Mouse (Mus musculus): Measurements from ENCODE around the gene Ptprd. TPM values are rescaled to one million over a fixed set of nuclear protein-coding genes. Genes with fewer than 3 reads are reported as not detected.

Gene Ptprd
- polyA plus RNA-seq, 1 experiment = 0.15 TPM

- TF ChIP-seq CTCF (IDR thresholded peaks at IDR 0.05; ENCODE audit: extremely low read depth, insufficient read depth, insufficient read length, insufficient replicate concordance) = no peak
- no peak for TF ChIP-seq POLR2A (IDR thresholded peaks at IDR 0.05; ENCODE audit: low read depth, low read length)
Observed at GRCm38 (mm10) chr4:77124852-77125251, 1086.9 kb downstream of the Ptprd start.

DNA sequence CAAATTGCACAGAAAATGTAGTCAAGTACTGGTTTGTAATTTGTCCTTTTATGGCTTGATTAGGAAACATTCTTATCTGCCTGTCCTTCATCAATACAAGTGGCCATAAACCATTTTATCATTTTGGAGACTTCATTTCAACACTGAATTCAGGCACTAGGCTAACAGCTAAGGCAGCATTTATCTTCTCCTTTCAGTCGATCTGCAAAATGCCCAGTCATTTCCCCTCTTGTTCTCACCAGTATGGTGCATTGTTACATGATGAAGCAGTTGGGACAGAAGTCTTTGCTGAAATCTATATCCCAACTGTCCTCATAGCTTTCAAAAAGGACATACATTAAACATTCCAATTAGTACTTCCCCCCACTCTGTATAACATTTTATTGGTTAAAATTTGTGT, 1100.9 kb downstream of the Ptprd start:
- Histone ChIP-seq H3K36me3 (ENCODE audit: control insufficient read depth, insufficient read depth, low read length) (no peaks in the 10 kb centered on the region), H3K4me3 (ENCODE audit: extremely low read depth, insufficient read depth, insufficient read length) (no peak overlapping the region), H3K4me1 (ENCODE audit: control insufficient read depth, insufficient read depth, insufficient read length) (no peaks in the 10 kb centered on the region), H3K27ac (ENCODE audit: insufficient read depth, low read length) (no peak overlapping the region), H3K27me3 (ENCODE audit: control insufficient read depth, insufficient read depth, low read length) (no peaks in the 10 kb centered on the region)
- no peak for TF ChIP-seq POLR2A (IDR thresholded peaks at IDR 0.05; ENCODE audit: low read depth, low read length)
- TF ChIP-seq CTCF (IDR thresholded peaks at IDR 0.05; ENCODE audit: extremely low read depth, insufficient read depth, insufficient read length, insufficient replicate concordance) = no peak
- WGBS = 13% methylated on average over 1 of the region's 1 CpGs
- no peak for DNase-seq (ENCODE audit: low read depth in 1 of 2, low spot score in 2 of 2)

More at GRCm38 (mm10) chr4:77124852-77125251, 1086.9 kb downstream of the Ptprd start:
- Histone ChIP-seq H3K27me3 (ENCODE audit: control insufficient read depth, insufficient read depth, low read length) (no peaks in the 10 kb centered on the region), H3K4me3 (ENCODE audit: extremely low read depth, insufficient read depth, insufficient read length) (no peak overlapping the region), H3K36me3 (ENCODE audit: control insufficient read depth, insufficient read depth, low read length) (no peaks in the 10 kb centered on the region), H3K4me1 (ENCODE audit: control insufficient read depth, insufficient read depth, insufficient read length) (no peaks in the 10 kb centered on the region), H3K27ac (ENCODE audit: insufficient read depth, low read length) (no peak overlapping the region)
- no peak for DNase-seq (ENCODE audit: low read depth in 1 of 2, low spot score in 2 of 2)
- 19% methylated on average over 2 of the region's 2 CpGs for WGBS

DNA sequence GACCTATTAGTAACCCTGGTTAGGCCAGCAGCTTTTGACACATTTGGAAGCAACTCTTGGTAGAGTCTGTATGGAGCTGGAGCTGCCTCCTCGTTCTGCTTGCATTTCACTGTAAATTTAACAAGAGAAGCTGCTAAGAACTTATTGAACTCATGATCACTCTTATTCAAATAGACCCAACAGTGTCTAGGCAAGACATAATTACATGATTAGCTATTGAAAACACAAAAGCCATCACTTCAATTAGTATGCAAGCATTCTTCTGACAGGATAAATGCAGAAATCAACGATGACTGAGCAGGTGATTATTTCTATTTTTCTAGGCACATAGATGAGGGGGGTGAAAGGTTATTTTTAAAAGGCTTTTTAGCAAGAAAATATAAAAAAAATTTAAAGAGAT, 1104.5 kb downstream of the Ptprd start:
- no peak overlapping the region for H3K27ac ChIP-seq (ENCODE audit: insufficient read depth, low read length)
- H3K27me3 ChIP-seq (ENCODE audit: control insufficient read depth, insufficient read depth, low read length) = no peaks in the 10 kb centered on the region
- no peak for TF ChIP-seq POLR2A (IDR thresholded peaks at IDR 0.05; ENCODE audit: low read depth, low read length)
- no peak for TF ChIP-seq CTCF (IDR thresholded peaks at IDR 0.05; ENCODE audit: extremely low read depth, insufficient read depth, insufficient read length, insufficient replicate concordance)
- no peak overlapping the region for H3K4me3 ChIP-seq (ENCODE audit: extremely low read depth, insufficient read depth, insufficient read length)
- 95% methylated on average over 2 of the region's 2 CpGs for WGBS
- H3K4me1 ChIP-seq (ENCODE audit: control insufficient read depth, insufficient read depth, insufficient read length) = no peaks in the 10 kb centered on the region
- no peak for DNase-seq (ENCODE audit: low read depth in 1 of 2, low spot score in 2 of 2)
- H3K36me3 ChIP-seq (ENCODE audit: control insufficient read depth, insufficient read depth, low read length) = no peaks in the 10 kb centered on the region

DNA sequence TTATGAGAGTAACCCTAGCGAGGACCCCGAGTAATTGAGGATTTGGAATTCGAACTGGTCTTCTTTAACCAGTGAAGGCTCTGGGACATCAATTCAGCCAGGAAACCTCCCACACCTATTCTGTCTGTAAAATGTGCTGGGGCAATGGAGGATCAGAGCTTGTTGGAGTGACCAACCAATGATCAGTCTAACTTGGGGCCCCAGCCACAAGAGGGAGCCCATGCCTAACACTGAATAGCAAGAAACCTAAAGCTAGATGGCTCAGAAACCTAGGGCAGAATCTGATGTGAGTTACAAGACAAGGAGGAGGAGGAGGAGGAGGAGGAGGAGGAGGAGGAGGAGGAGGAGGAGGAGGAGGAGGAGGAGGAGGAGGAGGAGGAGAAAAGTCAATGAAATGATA, 1128.6 kb downstream of the Ptprd start:
- Histone ChIP-seq H3K4me1 (ENCODE audit: control insufficient read depth, insufficient read depth, insufficient read length) (no peaks in the 10 kb centered on the region), H3K27me3 (ENCODE audit: control insufficient read depth, insufficient read depth, low read length) (no peaks in the 10 kb centered on the region), H3K4me3 (ENCODE audit: extremely low read depth, insufficient read depth, insufficient read length) (no peak overlapping the region), H3K27ac (ENCODE audit: insufficient read depth, low read length) (no peak overlapping the region), H3K36me3 (ENCODE audit: control insufficient read depth, insufficient read depth, low read length) (no peaks in the 10 kb centered on the region)
- DNase-seq (ENCODE audit: low read depth in 1 of 2, low spot score in 2 of 2) = no peak
- TF ChIP-seq CTCF (IDR thresholded peaks at IDR 0.05; ENCODE audit: extremely low read depth, insufficient read depth, insufficient read length, insufficient replicate concordance) (no peak), POLR2A (IDR thresholded peaks at IDR 0.05; ENCODE audit: low read depth, low read length) (no peak)
- 53% methylated on average over 3 of the region's 3 CpGs for WGBS

GRCm38 (mm10) chr4:77077607-77078006, 1134.2 kb downstream of the Ptprd start:
- no peaks in the 10 kb centered on the region for H3K36me3 ChIP-seq (ENCODE audit: control insufficient read depth, insufficient read depth, low read length)
- TF ChIP-seq CTCF (IDR thresholded peaks at IDR 0.05; ENCODE audit: extremely low read depth, insufficient read depth, insufficient read length, insufficient replicate concordance) (no peak), POLR2A (IDR thresholded peaks at IDR 0.05; ENCODE audit: low read depth, low read length) (no peak)
- no peaks in the 10 kb centered on the region for H3K27me3 ChIP-seq (ENCODE audit: control insufficient read depth, insufficient read depth, low read length)
- H3K27ac ChIP-seq (ENCODE audit: insufficient read depth, low read length) = no peak overlapping the region
- 84% methylated on average over 4 of the region's 4 CpGs for WGBS
- DNase-seq (ENCODE audit: low read depth in 1 of 2, low spot score in 2 of 2) = no peak
- H3K4me1 ChIP-seq (ENCODE audit: control insufficient read depth, insufficient read depth, insufficient read length) = no peaks in the 10 kb centered on the region
- no peak overlapping the region for H3K4me3 ChIP-seq (ENCODE audit: extremely low read depth, insufficient read depth, insufficient read length)

- Histone ChIP-seq H3K36me3 (ENCODE audit: control insufficient read depth, insufficient read depth, low read length) (no peaks in the 10 kb centered on the region), H3K4me1 (ENCODE audit: control insufficient read depth, insufficient read depth, insufficient read length) (no peaks in the 10 kb centered on the region), H3K27ac (ENCODE audit: insufficient read depth, low read length) (no peak overlapping the region), H3K27me3 (ENCODE audit: control insufficient read depth, insufficient read depth, low read length) (no peaks in the 10 kb centered on the region), H3K4me3 (ENCODE audit: extremely low read depth, insufficient read depth, insufficient read length) (no peak overlapping the region)
- no peak for DNase-seq (ENCODE audit: low read depth in 1 of 2, low spot score in 2 of 2)
- TF ChIP-seq CTCF (IDR thresholded peaks at IDR 0.05; ENCODE audit: extremely low read depth, insufficient read depth, insufficient read length, insufficient replicate concordance) = no peak
- TF ChIP-seq POLR2A (IDR thresholded peaks at IDR 0.05; ENCODE audit: low read depth, low read length) = no peak
- WGBS = 86% methylated on average over 6 of the region's 6 CpGs
Observed at GRCm38 (mm10) chr4:77050536-77051207, 1161.1 kb downstream of the Ptprd start.

GRCm38 (mm10) chr4:77004483-77004882, 1207.3 kb downstream of the Ptprd start:
- no peak overlapping the region for H3K4me3 ChIP-seq (ENCODE audit: extremely low read depth, insufficient read depth, insufficient read length)
- DNase-seq (ENCODE audit: low read depth in 1 of 2, low spot score in 2 of 2) = no peak
- no peaks in the 10 kb centered on the region for H3K27me3 ChIP-seq (ENCODE audit: control insufficient read depth, insufficient read depth, low read length)
- no peak overlapping the region for H3K27ac ChIP-seq (ENCODE audit: insufficient read depth, low read length)
- 78% methylated on average over 1 of the region's 1 CpGs for WGBS
- no peaks in the 10 kb centered on the region for H3K4me1 ChIP-seq (ENCODE audit: control insufficient read depth, insufficient read depth, insufficient read length)
- H3K36me3 ChIP-seq (ENCODE audit: control insufficient read depth, insufficient read depth, low read length) = no peaks in the 10 kb centered on the region
- no peak for TF ChIP-seq POLR2A (IDR thresholded peaks at IDR 0.05; ENCODE audit: low read depth, low read length)
- TF ChIP-seq CTCF (IDR thresholded peaks at IDR 0.05; ENCODE audit: extremely low read depth, insufficient read depth, insufficient read length, insufficient replicate concordance) = no peak
